In genomic region chr8:78031811-78032210, GRCm38 (mm10) we compare ENCODE assay signal across 21 mouse cellular contexts.
A peak's percentile ranks its signal among the peaks of the same experiment; 100 is the strongest.
DNase-seq lines count a peak whose midpoint lies in the region; ATAC-seq and TF ChIP-seq lines count a peak whose summit lies in the region.
"Had no signal": no experiment of that assay in that cellular context is flagged by ENCODE, and none has a peak within 500 bp of the region (broad histone marks: within the 10 kb centered on the region; RNA-seq: fewer than 3 reads in every experiment).

No protein-coding gene starts in this region.

- TF ChIP-seq CTCF in heart, postnatal 0 days (IDR thresholded peaks at IDR 0.05; ENCODE audit: low read depth): no peak

- H3K27me3 ChIP-seq in forebrain, embryonic 14.5 days (replicated peaks; ENCODE audit: control insufficient read depth, insufficient read depth, low read length): no peaks in the 10 kb centered on the region
- no peaks in the 10 kb centered on the region for H3K27me3 ChIP-seq in forebrain, embryonic 10.5 days (ENCODE audit: poor library complexity, severe bottlenecking)
- H3K27me3 ChIP-seq in heart, postnatal 0 days (ENCODE audit: control insufficient read depth, insufficient read depth, low read length): no peaks in the 10 kb centered on the region
- H3K27me3 ChIP-seq in lung, embryonic 16.5 days (ENCODE audit: control insufficient read depth, insufficient read depth, low read depth, low read length): no peaks in the 10 kb centered on the region
- H3K27me3 ChIP-seq: forebrain, embryonic 15.5 days; heart, embryonic 15.5 days; hindbrain, embryonic 13.5 days; intestine, embryonic 15.5 days had no signal

- 46% methylated on average over 4 of the region's 4 CpGs for WGBS in forebrain, embryonic 14.5 days
- 84% methylated on average over 4 of the region's 4 CpGs for WGBS in forebrain, embryonic 10.5 days
- 69% methylated on average over 4 of the region's 4 CpGs for WGBS in heart, postnatal 0 days
- WGBS in lung, embryonic 16.5 days: 49% methylated on average over 4 of the region's 4 CpGs

- H3K27ac ChIP-seq in forebrain, embryonic 14.5 days (ENCODE audit: low read depth, low read length): no peak overlapping the region
- no peak overlapping the region for H3K27ac ChIP-seq in forebrain, embryonic 10.5 days
- H3K27ac ChIP-seq in heart, postnatal 0 days (ENCODE audit: low read depth): peak overlapping the region; percentile 5; the same call in 1 of the 2 replicates
- peak overlapping the region; percentile 21; the same call in 1 of the 2 replicates for H3K27ac ChIP-seq in lung, embryonic 16.5 days (ENCODE audit: low read length)
- H3K27ac ChIP-seq: forebrain, embryonic 15.5 days; hindbrain, embryonic 10.5 days; hindbrain, embryonic 13.5 days; intestine, embryonic 15.5 days had no signal

- no peak overlapping the region for H3K9ac ChIP-seq in forebrain, embryonic 14.5 days (ENCODE audit: low read length)
- H3K9ac ChIP-seq in heart, postnatal 0 days (replicated peaks; ENCODE audit: low read depth, low read length): no peak overlapping the region
- H3K9ac ChIP-seq in lung, embryonic 16.5 days (ENCODE audit: low read length): no peak overlapping the region
- H3K9ac ChIP-seq: forebrain, embryonic 15.5 days; heart, embryonic 15.5 days; hindbrain, embryonic 13.5 days; intestine, embryonic 15.5 days had no signal

- H3K36me3 ChIP-seq in forebrain, embryonic 14.5 days (ENCODE audit: control insufficient read depth, insufficient read depth, low read length): no peaks in the 10 kb centered on the region
- H3K36me3 ChIP-seq in forebrain, embryonic 10.5 days (replicated peaks): no peaks in the 10 kb centered on the region
- no peaks in the 10 kb centered on the region for H3K36me3 ChIP-seq in heart, postnatal 0 days (replicated peaks; ENCODE audit: control insufficient read depth, insufficient read depth, low read length)
- H3K36me3 ChIP-seq in lung, embryonic 16.5 days (ENCODE audit: control insufficient read depth, insufficient read depth, low read length): no peaks in the 10 kb centered on the region
- H3K36me3 ChIP-seq: forebrain, embryonic 15.5 days; heart, embryonic 15.5 days; hindbrain, embryonic 10.5 days; hindbrain, embryonic 13.5 days; intestine, embryonic 15.5 days had no signal

- peak; percentile 46 for DNase-seq in forebrain, embryonic 14.5 days (ENCODE audit: low spot score)
- DNase-seq in forebrain, embryonic 10.5 days (ENCODE audit: extremely low spot score, low spot score): no peak
- DNase-seq in heart, postnatal 0 days (ENCODE audit: low spot score): no peak
- DNase-seq in heart, postnatal 25 days (ENCODE audit: low spot score): no peak
- no peak for DNase-seq in lung, postnatal 10 days
- DNase-seq: adrenal gland, adult 8-10 months; adrenal gland, postnatal 25 days; cerebellum, adult 18-20 months; cerebellum, adult 9-10 months; cerebellum, postnatal 14 days; gastrocnemius, postnatal 25 days; heart, postnatal 36 days had no signal

- no peak for TF ChIP-seq EP300 in heart, postnatal 0 days (IDR thresholded peaks at IDR 0.05; ENCODE audit: low read depth)

- intact Hi-C loops in heart, postnatal 25 days (cut with DNase I): no loop called here

- H3K9me3 ChIP-seq in forebrain, embryonic 14.5 days (replicated peaks; ENCODE audit: control insufficient read depth, low read length): no peaks in the 10 kb centered on the region
- no peaks in the 10 kb centered on the region for H3K9me3 ChIP-seq in forebrain, embryonic 10.5 days
- no peaks in the 10 kb centered on the region for H3K9me3 ChIP-seq in heart, postnatal 0 days (replicated peaks; ENCODE audit: control insufficient read depth, low read length)
- H3K9me3 ChIP-seq in lung, embryonic 16.5 days (ENCODE audit: control insufficient read depth, low read length): no peaks in the 10 kb centered on the region
- H3K9me3 ChIP-seq: forebrain, embryonic 15.5 days; heart, embryonic 15.5 days; hindbrain, embryonic 10.5 days; hindbrain, embryonic 13.5 days; intestine, embryonic 15.5 days had no signal

- no peaks in the 10 kb centered on the region for H3K4me1 ChIP-seq in forebrain, embryonic 14.5 days (ENCODE audit: control insufficient read depth, insufficient read depth, low read length)
- no peaks in the 10 kb centered on the region for H3K4me1 ChIP-seq in forebrain, embryonic 10.5 days
- H3K4me1 ChIP-seq in heart, postnatal 0 days (ENCODE audit: control insufficient read depth, insufficient read depth): 0 out of 2 replicates have a peak, but pooled peaks cover 10% of the 10 kb centered on the region
- peaks cover 18% of the 10 kb centered on the region for H3K4me1 ChIP-seq in lung, embryonic 16.5 days (replicated peaks; ENCODE audit: control insufficient read depth, insufficient read depth, low read length)
- H3K4me1 ChIP-seq: hindbrain, embryonic 10.5 days; hindbrain, embryonic 13.5 days; intestine, embryonic 15.5 days had no signal

- H3K4me2 ChIP-seq in forebrain, embryonic 14.5 days (ENCODE audit: low read length): no peak overlapping the region
- no peak overlapping the region for H3K4me2 ChIP-seq in heart, postnatal 0 days (ENCODE audit: low read depth, low read length)
- no peak overlapping the region for H3K4me2 ChIP-seq in lung, embryonic 16.5 days (ENCODE audit: low read depth, low read length)
- H3K4me2 ChIP-seq: forebrain, embryonic 15.5 days; heart, embryonic 11.5 days; heart, embryonic 15.5 days; hindbrain, embryonic 13.5 days; intestine, embryonic 15.5 days had no signal

- H3K4me3 ChIP-seq in forebrain, embryonic 14.5 days (ENCODE audit: low read depth, low read length): no peak overlapping the region
- H3K4me3 ChIP-seq in forebrain, embryonic 10.5 days: no peak overlapping the region
- H3K4me3 ChIP-seq in heart, postnatal 0 days (ENCODE audit: low read depth, low read length): no peak overlapping the region
- H3K4me3 ChIP-seq in lung, embryonic 16.5 days (ENCODE audit: low read length): no peak overlapping the region
- H3K4me3 ChIP-seq: forebrain, embryonic 15.5 days; heart, embryonic 15.5 days; hindbrain, embryonic 10.5 days; hindbrain, embryonic 13.5 days; intestine, embryonic 15.5 days had no signal

- ATAC-seq in forebrain, embryonic 14.5 days: no peak
- no peak for ATAC-seq in heart, postnatal 0 days (ENCODE audit: insufficient read depth, low read depth)
- ATAC-seq in lung, embryonic 16.5 days (ENCODE audit: low read depth): no peak
- ATAC-seq: activated CD4-positive, CD25-positive, alpha-beta regulatory T cell, adult 4 months; forebrain, embryonic 15.5 days; hindbrain, embryonic 16.5 days; intestine, embryonic 15.5 days had no signal

Comparison
In these comparisons a context has a peak if more than half of its experiments do, and no peak if none do; other contexts are left out.
1. H3K27ac ChIP-seq: peak in heart, postnatal 0 days (single experiment) and lung, embryonic 16.5 days (single experiment); none in forebrain, embryonic 14.5 days (single experiment) and forebrain, embryonic 10.5 days (single experiment).